Mouse (Mus musculus): ENCODE data around the gene Wdr31. TPM values are rescaled to one million over a fixed set of nuclear protein-coding genes. Genes with fewer than 3 reads are reported as not detected.
A peak's percentile ranks its signal among the peaks of the same experiment; 100 is the strongest.
"Not testable (repeated sequence)": the region's sequence is repeated elsewhere in the genome, so short reads cannot be mapped to it uniquely, and the experiment has no call there.

Gene Wdr31
- polyA plus RNA-seq, 1 experiment from 2014 or later: 7.1 TPM

DNA sequence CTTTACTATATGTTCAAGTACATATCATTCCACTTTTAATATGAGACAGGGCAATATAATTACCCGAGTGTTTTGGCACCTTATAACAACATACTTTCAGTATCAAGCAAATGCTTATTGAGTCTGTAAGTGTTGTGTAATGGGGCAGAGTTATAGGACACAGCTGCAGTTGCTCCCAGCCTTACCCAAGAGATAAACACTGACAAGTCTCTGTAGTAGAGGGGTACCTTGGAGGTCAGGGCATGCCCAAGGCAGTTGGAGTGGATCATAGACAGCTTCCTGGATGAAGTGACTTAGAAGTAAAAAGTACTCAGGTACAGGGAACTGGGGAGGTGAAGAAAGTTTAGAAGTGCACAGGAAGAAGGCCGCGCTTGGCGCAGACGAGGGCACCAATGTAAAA is 16.5 kb upstream of the Wdr31 start:
- Histone ChIP-seq H3K36me3 (no peaks in the 10 kb centered on the region), H3K4me3 (no peak overlapping the region), H3K9me3 (no peaks in the 10 kb centered on the region), H3K4me1 (0 out of 2 replicates have a peak, but pooled peaks cover 7% of the 10 kb centered on the region), H3K27ac (no peak overlapping the region), H3K27me3 (ENCODE audit: insufficient read depth, poor library complexity, severe bottlenecking) (peaks cover 5% of the 10 kb centered on the region)
- WGBS: 93% methylated on average over 5 of the region's 5 CpGs
- DNase-seq (ENCODE audit: low spot score): no peak

DNA sequence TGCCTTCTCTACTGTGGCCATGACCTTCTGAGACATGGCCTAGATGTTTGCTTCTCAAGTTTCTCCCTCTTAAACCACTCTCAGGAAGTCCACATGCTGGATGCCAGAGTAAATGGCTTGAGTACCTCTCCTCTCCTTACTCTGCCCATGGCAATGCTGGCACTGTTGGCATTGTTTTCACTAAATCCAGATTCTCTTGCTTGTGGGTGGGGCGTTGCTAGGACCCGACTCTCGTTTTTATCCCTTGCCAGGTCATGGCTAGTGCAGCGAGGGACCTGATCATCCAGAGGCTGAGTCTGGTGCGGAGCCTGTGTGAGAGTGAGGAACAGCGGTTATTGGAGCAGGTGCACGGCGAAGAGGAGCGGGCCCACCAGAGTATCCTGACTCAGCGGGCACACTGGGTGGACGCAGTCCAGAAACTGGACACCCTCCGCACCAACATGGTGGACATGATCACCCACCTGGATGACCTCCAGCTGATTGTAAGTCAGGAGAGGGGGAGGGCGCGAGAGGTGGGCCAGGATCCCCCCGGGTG is 15.5 kb upstream of the Wdr31 start:
- WGBS: 84% methylated on average over 15 of the region's 15 CpGs
- Histone ChIP-seq H3K9me3 (no peaks in the 10 kb centered on the region), H3K36me3 (no peaks in the 10 kb centered on the region), H3K4me1 (0 out of 2 replicates have a peak, but pooled peaks cover 7% of the 10 kb centered on the region), H3K4me3 (no peak overlapping the region), H3K27ac (no peak overlapping the region), H3K27me3 (ENCODE audit: insufficient read depth, poor library complexity, severe bottlenecking) (peaks cover 14% of the 10 kb centered on the region)
- DNase-seq (ENCODE audit: low spot score): no peak

DNA sequence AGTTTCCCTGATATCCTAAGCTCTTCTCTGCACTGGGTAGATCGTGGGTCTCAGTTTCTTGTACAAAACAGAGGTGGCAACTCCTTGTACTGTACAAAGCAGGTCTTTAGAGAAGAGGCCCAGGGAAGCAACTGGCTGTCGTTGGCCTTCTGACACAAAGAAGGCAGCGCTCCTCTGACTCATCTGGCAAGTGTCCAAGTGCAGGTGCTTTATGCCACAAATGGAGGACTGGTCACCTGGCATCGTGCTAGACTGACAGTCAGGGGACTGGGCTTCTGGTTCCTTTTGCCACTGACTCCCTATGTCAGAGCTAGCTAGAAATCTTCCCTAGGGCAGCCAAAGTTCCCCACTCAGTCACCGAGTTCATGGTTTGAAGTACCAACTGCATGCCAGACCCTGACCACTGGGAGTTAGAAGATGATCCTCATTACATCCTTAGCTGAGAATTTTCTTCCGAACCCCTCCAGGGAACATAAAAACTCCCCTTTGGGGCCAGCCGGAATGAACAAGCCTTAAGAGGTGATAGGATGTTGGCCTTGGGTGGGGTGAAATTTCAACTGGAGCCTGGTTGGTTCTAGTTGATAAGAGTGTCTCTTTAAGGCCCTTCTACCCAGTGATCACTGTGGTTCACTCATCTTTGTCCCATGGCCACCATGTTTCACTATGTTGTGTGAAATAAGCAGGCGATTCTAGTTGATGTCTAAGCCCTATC is 14.9 kb upstream of the Wdr31 start:
- WGBS: 82% methylated on average over 8 of the region's 8 CpGs
- 0 out of 2 replicates have a peak, but pooled peaks cover 7% of the 10 kb centered on the region for H3K4me1 ChIP-seq
- no peak overlapping the region for H3K27ac ChIP-seq

DNA sequence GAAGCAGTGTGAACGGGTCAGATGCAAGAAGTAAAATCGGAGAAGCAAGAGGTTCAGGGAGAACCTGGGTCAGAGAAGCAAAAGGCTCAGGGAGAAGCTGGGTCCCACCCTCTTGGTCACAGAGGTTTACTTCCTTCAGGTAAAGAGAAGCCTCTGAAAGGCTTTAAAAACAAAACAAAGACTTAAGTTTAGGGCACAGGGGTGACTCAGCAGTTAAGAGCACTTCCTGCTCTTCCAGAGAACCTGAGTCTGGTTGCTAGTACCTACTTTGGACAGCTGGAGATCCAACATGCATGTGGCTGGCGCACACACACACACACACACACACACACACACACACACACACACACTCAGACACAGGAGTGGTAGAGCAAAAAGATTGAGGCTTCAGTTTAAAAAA is 14.2 kb upstream of the Wdr31 start:
- no peaks in the 10 kb centered on the region for H3K9me3 ChIP-seq
- H3K36me3 ChIP-seq: no peaks in the 10 kb centered on the region
- H3K4me3 ChIP-seq: no peak overlapping the region
- H3K27me3 ChIP-seq (ENCODE audit: insufficient read depth, poor library complexity, severe bottlenecking): peaks cover 27% of the 10 kb centered on the region
- H3K4me1 ChIP-seq: peaks cover 12% of the 10 kb centered on the region
- DNase-seq (ENCODE audit: low spot score): no peak
- H3K27ac ChIP-seq: no peak overlapping the region
- WGBS: 78% methylated on average over 3 of the region's 3 CpGs

More for the DNA sequence above, 14.9 kb upstream of the Wdr31 start:
- no peak for DNase-seq (ENCODE audit: low spot score)
- Histone ChIP-seq H3K4me3 (no peak overlapping the region), H3K27me3 (ENCODE audit: insufficient read depth, poor library complexity, severe bottlenecking) (peaks cover 20% of the 10 kb centered on the region), H3K9me3 (no peaks in the 10 kb centered on the region), H3K36me3 (no peaks in the 10 kb centered on the region)

DNA sequence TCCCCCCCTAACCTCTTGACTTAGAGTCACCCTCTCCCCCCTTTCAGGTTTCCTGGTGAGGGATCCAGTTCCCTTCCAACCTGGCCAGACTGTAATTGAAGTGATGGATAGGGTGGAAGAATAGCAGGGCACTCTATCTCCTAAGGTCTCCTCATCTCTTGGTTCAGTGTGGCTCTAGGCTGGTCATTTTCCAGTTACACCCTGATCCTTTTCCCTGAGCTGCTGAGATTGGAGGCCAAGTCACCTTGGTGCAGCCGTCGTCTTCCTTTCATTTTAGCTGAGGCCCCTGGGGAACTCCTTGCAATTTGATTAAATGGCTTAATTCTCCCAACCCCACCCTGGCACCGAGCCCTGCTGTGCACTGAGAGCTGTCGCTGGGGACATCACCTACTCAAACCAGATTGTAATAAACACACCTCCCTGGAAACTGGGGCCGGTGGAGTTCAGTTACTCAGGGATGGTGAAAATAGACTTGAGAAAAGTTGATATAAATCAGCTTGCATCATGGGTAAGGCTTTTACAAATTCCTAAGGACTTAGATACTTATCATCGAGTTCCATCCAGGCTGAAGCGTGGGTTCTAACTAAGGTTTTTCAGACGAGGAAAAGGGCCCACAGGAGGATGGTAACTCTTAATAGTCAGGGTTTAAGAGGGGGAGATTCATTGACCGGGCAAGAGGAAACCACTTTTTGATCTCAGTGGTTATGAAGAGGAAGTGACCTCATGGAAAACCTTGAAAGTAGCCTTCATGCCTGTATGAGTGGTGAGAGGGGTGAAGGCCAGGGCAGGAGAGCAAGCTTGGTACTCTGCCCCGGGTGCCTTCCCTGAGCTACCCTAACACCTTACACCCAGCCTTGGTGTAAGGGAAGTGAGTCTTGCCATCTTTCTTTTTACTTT is 10.3 kb upstream of the Wdr31 start:
- DNase-seq (ENCODE audit: low spot score): no peak
- peaks cover 9% of the 10 kb centered on the region for H3K4me1 ChIP-seq
- H3K27me3 ChIP-seq (ENCODE audit: insufficient read depth, poor library complexity, severe bottlenecking): peaks cover 39% of the 10 kb centered on the region
- no peaks in the 10 kb centered on the region for H3K36me3 ChIP-seq
- WGBS: 45% methylated on average over 10 of the region's 10 CpGs
- no peak overlapping the region for H3K4me3 ChIP-seq
- no peaks in the 10 kb centered on the region for H3K9me3 ChIP-seq
- no peak overlapping the region for H3K27ac ChIP-seq

DNA sequence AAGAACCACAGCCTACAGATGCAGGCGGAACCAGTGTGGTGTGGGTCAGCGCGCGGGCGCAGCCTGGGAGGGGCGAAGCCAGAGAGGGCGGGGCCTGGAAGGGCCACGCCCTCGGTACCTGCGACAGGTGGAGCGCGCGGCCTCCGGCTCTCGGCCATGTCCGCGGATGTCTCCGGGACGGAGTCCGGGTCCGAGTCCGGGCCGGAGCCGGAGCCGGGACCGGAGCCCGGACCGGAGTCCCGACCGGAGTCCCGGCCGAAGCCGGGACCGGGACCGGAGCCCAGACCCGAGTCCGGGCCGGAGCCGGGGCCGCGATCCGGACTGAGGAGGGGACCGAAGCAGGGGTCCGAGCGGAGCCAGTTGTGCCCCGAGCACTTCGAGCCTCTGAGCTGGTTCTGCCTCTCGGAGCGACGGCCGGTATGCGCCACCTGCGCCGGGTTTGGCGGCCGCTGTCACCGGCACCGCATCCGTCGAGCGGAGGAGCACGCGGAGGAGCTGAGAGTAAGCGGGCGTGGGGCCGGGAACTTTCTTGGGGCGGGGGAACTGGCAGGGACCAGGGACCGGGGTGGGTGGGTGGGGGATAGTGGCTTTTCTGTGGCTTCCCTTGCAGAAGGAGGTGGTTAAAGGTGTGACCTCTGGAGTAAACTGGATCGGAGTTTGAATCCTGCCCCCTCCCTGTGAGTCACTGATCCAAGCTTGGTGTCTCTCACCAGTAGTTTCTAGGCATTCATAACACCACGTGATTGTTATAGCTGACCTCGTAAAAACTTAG is 9.4 kb upstream of the Wdr31 start, which contains the start of gene Bspry:
Gene Bspry (plus strand): TSS at position 117 of the 772 bp plus-strand sequence.
- WGBS: 2% methylated on average over 71 of the region's 71 CpGs
- Histone ChIP-seq H3K27me3 (ENCODE audit: insufficient read depth, poor library complexity, severe bottlenecking) (peaks cover 39% of the 10 kb centered on the region), H3K27ac (0 out of 2 replicates have a peak within 1 kb of the TSS, but pooled peaks have one; percentile 18), H3K4me3 (peak within 1 kb of the TSS; percentile 68), H3K9me3 (no peaks in the 10 kb centered on the region), H3K4me1 (peaks cover 6% of the 10 kb centered on the region), H3K36me3 (no peaks in the 10 kb centered on the region)
- DNase-seq (ENCODE audit: low spot score): no peak

DNA sequence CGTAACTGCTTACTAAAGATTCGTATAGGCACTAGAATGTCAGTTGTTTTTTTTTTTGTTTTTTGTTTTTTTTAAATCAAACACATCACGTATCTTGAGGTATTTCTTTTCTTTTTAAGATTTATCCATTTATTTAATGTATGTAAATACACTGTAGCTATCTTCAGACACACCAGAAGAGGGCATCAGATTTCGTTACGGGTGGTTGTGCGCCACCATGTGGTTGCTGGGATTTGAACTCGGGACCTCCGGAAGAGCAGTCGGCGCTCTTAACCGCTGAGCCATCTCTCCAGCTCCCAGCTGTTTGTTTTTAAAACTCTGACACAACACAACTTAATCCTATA is 8.9 kb upstream of the Wdr31 start:
- not testable (repeated sequence) for H3K36me3 ChIP-seq; H3K9me3 ChIP-seq; H3K4me1 ChIP-seq; DNase-seq (ENCODE audit: low spot score); H3K27ac ChIP-seq
- Histone ChIP-seq H3K4me3 (peak overlapping the region; percentile 68), H3K27me3 (ENCODE audit: insufficient read depth, poor library complexity, severe bottlenecking) (peaks cover 39% of the 10 kb centered on the region)
- 13% methylated on average over 11 of the region's 11 CpGs for WGBS

DNA sequence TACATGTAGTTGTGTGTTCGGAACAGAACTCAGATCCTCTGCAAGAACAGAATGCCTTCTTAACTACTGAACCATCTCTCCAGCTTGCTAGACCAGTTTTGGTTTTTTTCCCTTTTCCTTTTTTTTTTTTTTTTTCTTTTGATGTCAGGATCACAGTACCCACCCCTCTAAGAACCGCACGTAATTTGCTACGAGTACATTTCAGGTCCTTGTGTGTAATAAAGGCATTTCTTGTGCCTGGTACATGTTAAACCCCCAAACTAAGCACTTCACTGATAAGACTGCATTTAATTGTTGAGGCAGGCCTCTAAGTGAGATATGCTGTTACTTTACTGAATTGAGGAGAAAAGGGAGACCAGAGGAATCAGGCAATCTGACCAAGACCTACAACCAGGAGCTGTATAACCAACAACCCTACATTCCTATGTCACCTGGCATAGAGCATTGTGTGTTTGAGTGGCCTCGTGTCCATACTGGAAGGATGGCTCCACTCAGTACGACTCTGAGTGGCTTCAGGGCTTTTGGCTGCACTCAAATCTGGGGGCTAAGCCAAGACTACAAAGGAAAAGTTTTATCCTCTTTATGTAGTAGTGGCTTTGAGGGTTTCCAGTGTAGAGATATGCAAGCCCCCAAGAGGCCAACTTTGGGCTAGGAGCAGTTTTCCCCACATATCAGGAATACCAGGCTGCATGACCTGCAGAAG is 7.0 kb upstream of the Wdr31 start:
- WGBS: 72% methylated on average over 6 of the region's 6 CpGs
- Histone ChIP-seq H3K4me1 (peaks cover 6% of the 10 kb centered on the region), H3K27ac (no peak overlapping the region), H3K27me3 (ENCODE audit: insufficient read depth, poor library complexity, severe bottlenecking) (peaks cover 39% of the 10 kb centered on the region), H3K36me3 (no peaks in the 10 kb centered on the region), H3K9me3 (no peaks in the 10 kb centered on the region), H3K4me3 (no peak overlapping the region)
- no peak for DNase-seq (ENCODE audit: low spot score)

DNA sequence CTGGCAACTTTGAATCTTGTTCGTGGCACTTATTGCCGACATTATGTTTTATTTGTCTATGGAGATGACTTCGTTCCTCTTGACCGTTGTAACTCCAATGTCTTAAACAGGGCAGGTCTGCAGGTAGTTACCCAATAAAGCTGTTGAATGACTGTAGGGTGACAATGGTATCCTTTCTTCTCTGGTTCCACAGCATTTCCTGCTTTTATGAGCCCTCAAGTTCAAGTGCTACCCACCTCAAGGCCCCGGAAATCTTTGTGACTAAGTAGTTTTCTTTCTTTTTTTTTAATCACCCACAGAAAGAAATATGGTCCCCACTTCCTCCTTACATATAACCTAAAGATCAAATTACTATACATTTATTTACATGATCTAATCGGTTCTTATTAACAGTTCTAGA is 5.1 kb upstream of the Wdr31 start:
- peaks cover 7% of the 10 kb centered on the region for H3K4me1 ChIP-seq
- H3K4me3 ChIP-seq: no peak overlapping the region
- 85% methylated on average over 6 of the region's 6 CpGs for WGBS
- H3K9me3 ChIP-seq: no peaks in the 10 kb centered on the region
- H3K27me3 ChIP-seq (ENCODE audit: insufficient read depth, poor library complexity, severe bottlenecking): peaks cover 21% of the 10 kb centered on the region
- no peak for DNase-seq (ENCODE audit: low spot score)
- no peaks in the 10 kb centered on the region for H3K36me3 ChIP-seq
- no peak overlapping the region for H3K27ac ChIP-seq

DNA sequence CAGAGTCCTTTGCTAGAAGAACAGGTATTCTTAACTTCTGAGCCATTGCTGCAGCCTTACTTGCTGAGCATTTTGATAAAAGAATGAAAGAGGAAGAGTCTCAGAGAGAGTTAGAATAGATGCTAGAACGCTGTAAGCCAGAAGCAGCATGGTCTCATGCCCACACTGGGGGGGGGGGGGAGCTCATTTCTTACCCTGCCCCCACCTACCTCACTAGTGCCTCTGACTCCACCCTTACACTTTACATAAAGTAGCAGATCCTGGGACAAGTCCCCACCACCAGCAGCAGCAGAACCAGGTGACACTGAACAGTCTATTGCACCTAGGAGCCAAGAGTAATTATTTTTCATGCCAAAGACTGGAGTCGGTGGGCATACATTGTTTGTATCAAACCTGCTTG is 4.4 kb upstream of the Wdr31 start:
- WGBS: 74% methylated on average over 2 of the region's 2 CpGs
- no peaks in the 10 kb centered on the region for H3K9me3 ChIP-seq
- H3K4me3 ChIP-seq: no peak overlapping the region
- H3K4me1 ChIP-seq: peaks cover 9% of the 10 kb centered on the region
- H3K36me3 ChIP-seq: no peaks in the 10 kb centered on the region
- H3K27me3 ChIP-seq (ENCODE audit: insufficient read depth, poor library complexity, severe bottlenecking): peaks cover 14% of the 10 kb centered on the region
- no peak overlapping the region for H3K27ac ChIP-seq
- no peak for DNase-seq (ENCODE audit: low spot score)

DNA sequence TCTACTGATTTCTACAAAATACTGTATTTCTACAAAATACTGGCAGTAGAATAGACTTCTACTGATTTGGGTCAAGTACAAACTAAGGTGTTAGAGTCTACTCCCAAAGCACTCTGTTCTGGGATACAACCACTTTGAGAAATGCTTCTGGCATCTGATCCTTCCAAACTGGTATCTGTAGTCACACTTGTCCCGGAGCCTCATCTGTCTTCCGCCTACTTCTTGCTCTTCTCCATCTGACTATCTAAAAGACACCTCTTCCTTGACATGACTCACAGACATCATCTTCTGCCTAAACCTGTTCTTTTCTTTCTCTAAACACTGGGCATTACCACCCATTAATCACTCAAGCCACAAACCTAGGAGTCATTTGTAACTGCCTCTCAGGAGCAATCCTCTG is 1.4 kb upstream of the Wdr31 start:
- Histone ChIP-seq H3K27me3 (ENCODE audit: insufficient read depth, poor library complexity, severe bottlenecking) (no peaks in the 10 kb centered on the region), H3K36me3 (no peaks in the 10 kb centered on the region), H3K9me3 (no peaks in the 10 kb centered on the region), H3K27ac (no peak overlapping the region), H3K4me1 (peaks cover 5% of the 10 kb centered on the region), H3K4me3 (no peak overlapping the region)
- DNase-seq (ENCODE audit: low spot score): no peak
- 91% methylated on average over 2 of the region's 2 CpGs for WGBS

DNA sequence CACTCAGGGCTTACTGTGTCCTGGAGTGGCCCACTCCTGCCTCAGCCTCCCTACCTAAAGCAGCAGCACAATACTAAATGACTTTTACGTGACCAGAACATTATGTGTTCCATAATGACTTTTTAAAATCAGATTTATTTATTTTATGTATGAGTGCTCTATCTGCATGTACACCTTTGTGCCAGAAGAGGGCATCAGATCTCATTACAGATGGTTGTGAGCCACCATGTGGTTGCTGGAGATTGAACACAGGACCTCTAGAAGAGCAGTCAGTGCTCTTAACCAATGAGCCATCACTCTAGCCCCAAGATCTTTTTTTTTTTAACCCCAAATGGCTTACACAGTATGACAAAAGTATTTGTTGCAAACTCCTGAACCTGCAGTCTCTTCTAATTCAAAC is 2.5 kb downstream of the Wdr31 start:
- H3K27me3 ChIP-seq (ENCODE audit: insufficient read depth, poor library complexity, severe bottlenecking): no peaks in the 10 kb centered on the region
- H3K4me1 ChIP-seq: peaks cover 5% of the 10 kb centered on the region
- H3K27ac ChIP-seq: no peak overlapping the region
- DNase-seq (ENCODE audit: low spot score): no peak
- no peak overlapping the region for H3K4me3 ChIP-seq
- no peaks in the 10 kb centered on the region for H3K36me3 ChIP-seq
- H3K9me3 ChIP-seq: no peaks in the 10 kb centered on the region
- 82% methylated on average over 1 of the region's 1 CpGs for WGBS
